Comparison of ENCODE assay signal across 8 mouse cellular contexts in genomic region chr16:17576825-17577215, GRCm38 (mm10). TPM values are rescaled to one million over a fixed set of nuclear protein-coding genes. Genes with fewer than 3 reads are reported as not detected.
A peak's percentile ranks its signal among the peaks of the same experiment; 100 is the strongest.
DNase-seq lines count a peak whose midpoint lies in the region; ATAC-seq and TF ChIP-seq lines count a peak whose summit lies in the region.

No protein-coding gene starts in this region.

- no peak for ATAC-seq in erythroblast, adult 5-6 weeks (replicated peaks; ENCODE audit: low FRiP score, poor library complexity, severe bottlenecking)
- no peak for ATAC-seq in neural tube, embryonic 11.5 days (ENCODE audit: insufficient read depth, low FRiP score, low TSS enrichment)
- ATAC-seq in limb, embryonic 14.5 days (ENCODE audit: low FRiP score, low read depth): no peak
- no peak for ATAC-seq in stomach, embryonic 15.5 days (ENCODE audit: insufficient read depth, low FRiP score, low read depth)

- no peak overlapping the region for H3K27ac ChIP-seq in neural tube, embryonic 11.5 days (ENCODE audit: low read depth, low read length)
- H3K27ac ChIP-seq in limb, embryonic 14.5 days (replicated peaks; ENCODE audit: low read depth, low read length): no peak overlapping the region
- no peak overlapping the region for H3K27ac ChIP-seq in stomach, embryonic 15.5 days

- TF ChIP-seq POLR2A in limb, embryonic 14.5 days (IDR thresholded peaks at IDR 0.05; ENCODE audit: borderline replicate concordance, extremely low read depth, insufficient read depth, insufficient read length): no peak

- H3K9me3 ChIP-seq in erythroblast, embryonic 14.5 days (ENCODE audit: control insufficient read depth, low read length): no peaks in the 10 kb centered on the region
- H3K9me3 ChIP-seq in neural tube, embryonic 11.5 days (ENCODE audit: control insufficient read depth, low read length): no peaks in the 10 kb centered on the region
- no peaks in the 10 kb centered on the region for H3K9me3 ChIP-seq in limb, embryonic 14.5 days (ENCODE audit: control insufficient read depth, low read length)
- H3K9me3 ChIP-seq in stomach, embryonic 15.5 days: no peaks in the 10 kb centered on the region

- H3K36me3 ChIP-seq in erythroblast, embryonic 14.5 days (ENCODE audit: control insufficient read depth): no peaks in the 10 kb centered on the region
- H3K36me3 ChIP-seq in neural tube, embryonic 11.5 days (ENCODE audit: control insufficient read depth, insufficient read depth, low read length): no peaks in the 10 kb centered on the region
- H3K36me3 ChIP-seq in limb, embryonic 14.5 days (ENCODE audit: control insufficient read depth, insufficient read depth, low read length): no peaks in the 10 kb centered on the region
- H3K36me3 ChIP-seq in stomach, embryonic 15.5 days: no peaks in the 10 kb centered on the region

- H3K27me3 ChIP-seq in erythroblast, embryonic 14.5 days (ENCODE audit: control insufficient read depth): peaks cover 43% of the 10 kb centered on the region
- H3K27me3 ChIP-seq in neural tube, embryonic 11.5 days (ENCODE audit: control insufficient read depth, insufficient read depth, low read length): peaks cover 26% of the 10 kb centered on the region
- H3K27me3 ChIP-seq in limb, embryonic 14.5 days (ENCODE audit: control insufficient read depth, insufficient read depth, low read length): peaks cover 25% of the 10 kb centered on the region; the same call in 1 of the 2 replicates
- H3K27me3 ChIP-seq in stomach, embryonic 15.5 days (replicated peaks): peaks cover 23% of the 10 kb centered on the region; the same call in 1 of the 2 replicates

- peaks cover 9% of the 10 kb centered on the region for H3K4me1 ChIP-seq in erythroblast, embryonic 14.5 days (ENCODE audit: control insufficient read depth)
- no peaks in the 10 kb centered on the region for H3K4me1 ChIP-seq in neural tube, embryonic 11.5 days (ENCODE audit: control insufficient read depth, insufficient read depth, low read length)
- H3K4me1 ChIP-seq in limb, embryonic 14.5 days (ENCODE audit: control insufficient read depth, insufficient read depth, low read length): peaks cover 2% of the 10 kb centered on the region; the same call in 1 of the 2 replicates
- H3K4me1 ChIP-seq in stomach, embryonic 15.5 days: peaks cover 5% of the 10 kb centered on the region; the same call in 1 of the 2 replicates

- no peak overlapping the region; the same call in 1 of the 2 replicates for H3K9ac ChIP-seq in neural tube, embryonic 11.5 days (ENCODE audit: low read length)
- H3K9ac ChIP-seq in limb, embryonic 14.5 days (ENCODE audit: low read depth, low read length, severe bottlenecking): peak overlapping the region; percentile 69
- no peak overlapping the region for H3K9ac ChIP-seq in stomach, embryonic 15.5 days

- DNase-seq in neural tube, embryonic 11.5 days (ENCODE audit: low spot score): no peak
- no peak for DNase-seq in neural tube, embryonic 10.5 days (ENCODE audit: extremely low spot score, low spot score)
- DNase-seq in limb, embryonic 14.5 days (ENCODE audit: low spot score): no peak
- no peak for DNase-seq in layer of hippocampus, postnatal 14 days (ENCODE audit: low spot score in 2 of 2)
- DNase-seq in adrenal gland, postnatal 14 days: no peak

- 14% methylated on average over 8 of the region's 8 CpGs for WGBS in neural tube, embryonic 11.5 days
- WGBS in limb, embryonic 14.5 days: 13% methylated on average over 8 of the region's 8 CpGs
- 20% methylated on average over 8 of the region's 8 CpGs for whole genome bisulfite sequencing in stomach, embryonic 15.5 days

- peak overlapping the region; percentile 49 for H3K4me2 ChIP-seq in neural tube, embryonic 11.5 days (ENCODE audit: low read depth)
- peak overlapping the region; percentile 87 for H3K4me2 ChIP-seq in limb, embryonic 14.5 days (replicated peaks; ENCODE audit: low read depth, low read length, severe bottlenecking)
- peak overlapping the region; percentile 85 for H3K4me2 ChIP-seq in stomach, embryonic 15.5 days

- peak overlapping the region; percentile 53 for H3K4me3 ChIP-seq in erythroblast, embryonic 14.5 days (replicated peaks)
- H3K4me3 ChIP-seq in neural tube, embryonic 11.5 days (ENCODE audit: low read depth, low read length): peak overlapping the region; percentile 37
- H3K4me3 ChIP-seq in limb, embryonic 14.5 days (replicated peaks; ENCODE audit: low read length): peak overlapping the region; percentile 54
- peak overlapping the region; percentile 53 for H3K4me3 ChIP-seq in stomach, embryonic 15.5 days (replicated peaks)

RNA-seq across cellular contexts. Expression of gene Slc7a4, which starts 6.2 kb away (rescaled TPM):
- 0.04 TPM in 1 of 2 replicates, not detected in the other for polyA plus RNA-seq in erythroblast, embryonic 14.5 days (2012)
- total RNA-seq in erythroblast, adult 5-6 weeks (2015; ENCODE audit: low replicate concordance): 0.38 and 0.42 TPM in 2 replicates
- total RNA-seq in erythroblast, adult 5-6 weeks (2017; ENCODE audit: low replicate concordance): 0.84 and 7.1 TPM in 2 replicates
- polyA plus RNA-seq in neural tube, embryonic 11.5 days (2014; fragmentation: Nextera tagmentation; extraction: Ambion mirVana): 1.7 and 2.9 TPM in 2 replicates
- 7.7 and 14.2 TPM in 2 replicates for polyA plus RNA-seq in limb, embryonic 14.5 days (2012; rRNA removed)
- 8.0 and 8.2 TPM in 2 replicates for polyA plus RNA-seq in limb, embryonic 14.5 days (2014; fragmentation: Nextera tagmentation; extraction: Ambion mirVana)
- polyA plus RNA-seq in stomach, embryonic 15.5 days (2015; fragmentation: Nextera tagmentation; extraction: Ambion mirVana): 21.8 and 25.4 TPM in 2 replicates
- total RNA-seq in layer of hippocampus, postnatal 14 days (2021): 10 to 100 TPM; 86.2 to 94.9 TPM
- total RNA-seq in adrenal gland, postnatal 14 days (2021): 8.0 and 8.3 TPM in 2 replicates

RNA-seq across cellular contexts. Expression of gene P2rx6, which starts 15.1 kb away (rescaled TPM):
- polyA plus RNA-seq in erythroblast, embryonic 14.5 days (2012): 0.03 TPM in 1 of 2 replicates, not detected in the other
- total RNA-seq in erythroblast, adult 5-6 weeks (2015; ENCODE audit: low replicate concordance): not detected in 2 replicates
- not detected in 2 replicates for total RNA-seq in erythroblast, adult 5-6 weeks (2017; ENCODE audit: low replicate concordance)
- polyA plus RNA-seq in neural tube, embryonic 11.5 days (2014; fragmentation: Nextera tagmentation; extraction: Ambion mirVana): 0.23 and 0.41 TPM in 2 replicates
- 0.92 and 0.99 TPM in 2 replicates for polyA plus RNA-seq in limb, embryonic 14.5 days (2012; rRNA removed)
- polyA plus RNA-seq in limb, embryonic 14.5 days (2014; fragmentation: Nextera tagmentation; extraction: Ambion mirVana): 0.47 and 0.82 TPM in 2 replicates
- 1.2 TPM in 2 replicates for polyA plus RNA-seq in stomach, embryonic 15.5 days (2015; fragmentation: Nextera tagmentation; extraction: Ambion mirVana)
- 1 to 10 TPM in 1 of 2 experiments, under 1 TPM in 1; 0.83 to 1.1 TPM for total RNA-seq in layer of hippocampus, postnatal 14 days (2021)
- 0.45 and 0.56 TPM in 2 replicates for total RNA-seq in adrenal gland, postnatal 14 days (2021)

RNA-seq across cellular contexts. Expression of gene Lrrc74b, which starts 15.8 kb away (rescaled TPM):
- polyA plus RNA-seq in erythroblast, embryonic 14.5 days (2012): 0.02 TPM in 1 of 2 replicates, not detected in the other
- total RNA-seq in erythroblast, adult 5-6 weeks (2015; ENCODE audit: low replicate concordance): not detected in 2 replicates
- total RNA-seq in erythroblast, adult 5-6 weeks (2017; ENCODE audit: low replicate concordance): not detected in 2 replicates
- 0.20 and 0.42 TPM in 2 replicates for polyA plus RNA-seq in neural tube, embryonic 11.5 days (2014; fragmentation: Nextera tagmentation; extraction: Ambion mirVana)
- 0.08 and 0.23 TPM in 2 replicates for polyA plus RNA-seq in limb, embryonic 14.5 days (2012; rRNA removed)
- 0.29 TPM in 1 of 2 replicates, not detected in the other for polyA plus RNA-seq in limb, embryonic 14.5 days (2014; fragmentation: Nextera tagmentation; extraction: Ambion mirVana)
- 0.26 and 0.61 TPM in 2 replicates for polyA plus RNA-seq in stomach, embryonic 15.5 days (2015; fragmentation: Nextera tagmentation; extraction: Ambion mirVana)
- total RNA-seq in layer of hippocampus, postnatal 14 days (2021): 1 to 10 TPM in 1 of 2 experiments, under 1 TPM in 1; 0.67 to 1.6 TPM
- 0.15 and 0.37 TPM in 2 replicates for total RNA-seq in adrenal gland, postnatal 14 days (2021)

RNA-seq across cellular contexts. Expression of gene Smpd4, which starts 42.3 kb away (rescaled TPM):
- polyA plus RNA-seq in erythroblast, embryonic 14.5 days (2012): 1.9 and 2.3 TPM in 2 replicates
- total RNA-seq in erythroblast, adult 5-6 weeks (2015; ENCODE audit: low replicate concordance): 9.6 and 20.5 TPM in 2 replicates
- total RNA-seq in erythroblast, adult 5-6 weeks (2017; ENCODE audit: low replicate concordance): 14.6 and 19.2 TPM in 2 replicates
- 41.2 and 45.3 TPM in 2 replicates for polyA plus RNA-seq in neural tube, embryonic 11.5 days (2014; fragmentation: Nextera tagmentation; extraction: Ambion mirVana)
- 120 and 163 TPM in 2 replicates for polyA plus RNA-seq in limb, embryonic 14.5 days (2012; rRNA removed)
- polyA plus RNA-seq in limb, embryonic 14.5 days (2014; fragmentation: Nextera tagmentation; extraction: Ambion mirVana): 32.5 and 38.7 TPM in 2 replicates
- 24.8 and 27.0 TPM in 2 replicates for polyA plus RNA-seq in stomach, embryonic 15.5 days (2015; fragmentation: Nextera tagmentation; extraction: Ambion mirVana)
- total RNA-seq in layer of hippocampus, postnatal 14 days (2021): 10 to 100 TPM; 37.9 to 42.2 TPM
- 29.1 and 33.6 TPM in 2 replicates for total RNA-seq in adrenal gland, postnatal 14 days (2021)

RNA-seq across cellular contexts. Expression of gene Thap7, which starts 45.9 kb away (rescaled TPM):
- polyA plus RNA-seq in erythroblast, embryonic 14.5 days (2012): 13.7 and 15.6 TPM in 2 replicates
- 9.8 and 11.9 TPM in 2 replicates for total RNA-seq in erythroblast, adult 5-6 weeks (2015; ENCODE audit: low replicate concordance)
- total RNA-seq in erythroblast, adult 5-6 weeks (2017; ENCODE audit: low replicate concordance): 3.8 and 7.7 TPM in 2 replicates
- polyA plus RNA-seq in neural tube, embryonic 11.5 days (2014; fragmentation: Nextera tagmentation; extraction: Ambion mirVana): 39.6 and 51.4 TPM in 2 replicates
- polyA plus RNA-seq in limb, embryonic 14.5 days (2012; rRNA removed): 91.9 and 104 TPM in 2 replicates
- polyA plus RNA-seq in limb, embryonic 14.5 days (2014; fragmentation: Nextera tagmentation; extraction: Ambion mirVana): 60.0 and 63.2 TPM in 2 replicates
- polyA plus RNA-seq in stomach, embryonic 15.5 days (2015; fragmentation: Nextera tagmentation; extraction: Ambion mirVana): 57.3 and 60.8 TPM in 2 replicates
- total RNA-seq in layer of hippocampus, postnatal 14 days (2021): 10 to 100 TPM; 38.1 to 40.8 TPM
- 29.4 and 33.3 TPM in 2 replicates for total RNA-seq in adrenal gland, postnatal 14 days (2021)
